Mouse (Mus musculus): ENCODE results near the gene Piezo1.

The Piezo1 gene

GRCm38 (mm10) chr8:122547815-122548214 is 3.3 kb downstream of the Piezo1 start:
- no peak for DNase-seq (ENCODE audit: extremely low read depth, low read depth, low spot score)

DNA sequence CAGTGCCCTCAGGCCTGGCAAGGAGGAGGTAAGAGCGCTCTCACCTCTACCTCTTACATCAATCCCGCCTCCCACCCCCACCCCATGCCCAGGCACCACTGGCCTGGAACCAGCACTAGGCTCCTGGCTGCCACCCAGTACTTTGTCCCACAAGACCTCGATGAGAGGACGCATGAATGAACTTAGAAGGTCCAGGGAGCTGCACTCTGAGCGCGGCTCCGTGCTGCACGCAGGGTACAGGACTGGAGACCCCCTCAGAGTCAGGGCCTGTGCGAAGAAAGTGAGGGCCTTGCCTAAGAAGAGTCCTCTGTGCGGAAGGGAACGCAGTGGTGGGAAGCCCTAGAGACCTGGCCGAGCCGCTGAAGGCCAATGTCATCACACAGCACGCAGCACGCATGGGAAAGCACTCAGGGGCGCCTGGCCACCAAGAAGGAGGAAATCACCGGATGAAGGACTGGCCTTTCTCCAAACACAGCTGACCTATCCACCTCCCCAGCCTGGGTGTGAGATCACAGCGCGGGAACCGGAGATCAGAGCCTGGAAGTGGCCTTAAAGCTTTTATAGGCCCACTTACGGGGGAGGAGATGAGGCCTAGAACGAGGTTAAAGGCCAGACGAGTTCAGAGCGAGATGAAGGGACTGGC is 4.2 kb downstream of the Piezo1 start:
- DNase-seq (ENCODE audit: extremely low read depth, low read depth, low spot score) = no peak

DNA sequence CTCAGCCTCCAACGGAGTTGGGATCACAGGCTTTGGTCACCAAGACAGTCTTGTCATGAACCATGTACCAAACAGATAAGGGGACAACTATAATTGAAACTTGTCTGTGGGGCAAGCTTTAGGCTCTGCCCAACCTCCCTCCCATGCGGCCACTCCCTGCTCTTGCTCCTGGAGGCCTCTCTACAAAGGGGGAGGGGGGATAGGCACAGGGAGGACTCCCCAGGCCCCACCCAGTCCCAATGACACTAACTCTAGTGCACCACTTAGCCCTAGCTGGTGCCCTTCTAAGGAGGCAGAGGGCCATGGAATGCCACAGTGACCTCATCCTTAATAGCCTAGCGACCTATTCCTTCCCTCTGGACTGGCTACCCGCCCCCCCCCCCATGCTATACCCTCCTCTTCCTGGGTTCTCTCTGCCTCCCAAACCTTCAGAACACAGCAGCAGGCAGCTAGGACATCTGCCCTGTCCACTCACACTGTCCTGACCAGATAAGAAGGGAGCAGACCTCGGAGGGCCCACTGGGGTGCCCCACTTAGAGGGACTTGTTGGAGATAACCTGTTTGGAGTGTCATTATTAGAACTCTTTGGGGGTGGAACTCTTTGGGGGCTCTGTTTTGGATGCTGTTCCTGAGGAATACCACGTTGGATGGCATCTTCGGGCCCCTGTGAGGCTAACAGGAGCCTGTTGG is 4.9 kb downstream of the Piezo1 start:
- DNase-seq (ENCODE audit: extremely low read depth, low read depth, low spot score) = no peak

GRCm38 (mm10) chr8:122544138-122544537 is 7.0 kb downstream of the Piezo1 start:
- no peak for DNase-seq (ENCODE audit: extremely low read depth, low read depth, low spot score)

GRCm38 (mm10) chr8:122538310-122539076 is 12.6 kb downstream of the Piezo1 start:
- peak; percentile 63 for DNase-seq (ENCODE audit: extremely low read depth, low read depth, low spot score)

DNA sequence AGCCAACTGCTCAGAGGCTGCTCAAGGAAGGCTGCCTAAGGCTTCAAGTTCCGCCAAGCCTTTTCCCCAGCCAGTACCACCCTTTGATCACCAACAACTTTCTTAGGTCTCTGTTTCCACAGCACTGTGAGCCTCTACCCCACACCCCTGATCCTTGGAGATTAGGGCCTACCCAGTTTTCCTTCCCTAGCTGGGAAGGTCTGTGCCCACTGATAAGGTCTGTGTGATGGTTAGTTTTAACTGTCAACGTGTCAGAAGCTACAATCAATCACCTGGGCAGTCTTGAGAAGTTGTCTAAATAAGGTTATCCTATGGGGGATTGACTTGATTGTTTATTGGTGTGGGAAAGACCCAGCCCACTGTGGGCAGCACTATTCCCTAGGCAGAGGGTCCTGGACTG is 13.3 kb downstream of the Piezo1 start:
- no peak for DNase-seq (ENCODE audit: extremely low read depth, low read depth, low spot score)

GRCm38 (mm10) chr8:122537033-122537432 is 14.1 kb downstream of the Piezo1 start:
- peak; percentile 54 for DNase-seq (ENCODE audit: extremely low read depth, low read depth, low spot score)

GRCm38 (mm10) chr8:122531312-122531711 is 19.8 kb downstream of the Piezo1 start:
- DNase-seq (ENCODE audit: extremely low read depth, low read depth, low spot score) = no peak

GRCm38 (mm10) chr8:122529159-122529558 is 22.0 kb downstream of the Piezo1 start:
- no peak for DNase-seq (ENCODE audit: extremely low read depth, low read depth, low spot score)

DNA sequence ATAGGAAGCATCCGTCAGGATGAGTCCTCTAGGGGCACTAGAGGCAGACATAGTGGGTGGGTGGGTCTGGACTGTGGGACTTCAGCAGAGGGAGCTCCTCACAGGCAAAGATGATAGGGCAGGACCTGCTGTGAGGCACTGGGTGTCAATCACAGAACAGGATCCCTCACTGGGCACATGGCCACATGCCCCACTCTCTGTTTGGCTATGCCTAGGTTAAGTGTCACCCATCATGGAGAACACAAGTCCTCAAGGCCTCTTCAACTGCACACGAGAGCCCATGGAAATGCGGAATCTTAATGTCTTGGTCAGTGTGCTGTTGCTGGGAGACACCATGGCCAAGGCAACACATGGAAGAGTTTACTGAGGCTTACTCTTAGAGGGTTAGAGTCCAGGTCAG is 23.2 kb downstream of the Piezo1 start:
- no peak for DNase-seq (ENCODE audit: extremely low read depth, low read depth, low spot score)

DNA sequence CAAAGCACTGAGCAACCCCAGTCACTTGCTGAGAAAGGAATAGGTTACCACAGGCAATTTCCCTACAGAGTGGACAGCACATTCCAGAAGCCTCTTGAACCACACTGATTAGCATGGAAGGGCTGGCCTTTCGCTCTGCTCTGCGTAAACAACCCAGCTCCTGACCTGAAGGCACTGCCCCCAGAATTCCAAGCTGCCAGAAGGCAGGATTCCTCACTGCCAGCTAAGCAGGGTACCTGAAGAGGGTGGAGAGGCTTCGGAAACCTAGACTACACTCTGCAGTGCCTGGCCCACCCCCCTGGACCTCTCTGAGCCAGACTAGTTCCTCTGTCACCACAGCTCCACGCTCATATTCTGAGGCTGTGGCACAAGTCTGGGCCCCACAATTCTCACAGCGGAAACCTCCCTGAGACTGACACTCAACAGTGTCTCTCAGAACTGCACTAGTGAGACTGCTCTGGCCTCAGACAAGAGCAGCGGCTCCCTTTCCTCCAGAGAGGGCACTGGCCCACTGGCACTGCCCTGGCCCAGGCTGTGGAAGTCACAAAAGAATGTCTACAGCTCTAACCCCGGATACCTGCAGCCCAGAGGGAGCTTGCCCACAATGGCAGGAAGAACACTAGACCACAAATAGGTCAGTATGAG is 24.5 kb downstream of the Piezo1 start:
- no peak for DNase-seq (ENCODE audit: extremely low read depth, low read depth, low spot score)

DNA sequence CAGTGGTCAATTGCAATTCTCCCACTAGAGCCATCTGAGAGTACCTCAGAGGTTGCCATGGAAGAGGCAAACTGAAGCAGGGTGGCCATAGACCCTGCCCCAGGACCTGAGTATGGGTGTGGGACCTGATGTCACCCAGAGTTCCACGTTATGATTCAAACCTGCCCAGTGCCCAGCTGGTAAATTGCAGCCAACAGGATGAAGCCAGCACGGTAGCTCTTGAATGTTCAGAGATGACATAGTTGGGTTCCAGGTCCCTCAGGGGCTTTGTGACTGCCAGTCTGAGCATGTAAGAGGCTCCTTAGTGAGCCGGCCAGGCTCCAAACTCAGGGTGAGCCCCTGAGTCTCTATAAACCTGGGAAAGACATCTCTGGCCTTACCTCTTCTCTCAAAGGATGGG is 25.0 kb downstream of the Piezo1 start:
- DNase-seq (ENCODE audit: extremely low read depth, low read depth, low spot score) = no peak

DNA sequence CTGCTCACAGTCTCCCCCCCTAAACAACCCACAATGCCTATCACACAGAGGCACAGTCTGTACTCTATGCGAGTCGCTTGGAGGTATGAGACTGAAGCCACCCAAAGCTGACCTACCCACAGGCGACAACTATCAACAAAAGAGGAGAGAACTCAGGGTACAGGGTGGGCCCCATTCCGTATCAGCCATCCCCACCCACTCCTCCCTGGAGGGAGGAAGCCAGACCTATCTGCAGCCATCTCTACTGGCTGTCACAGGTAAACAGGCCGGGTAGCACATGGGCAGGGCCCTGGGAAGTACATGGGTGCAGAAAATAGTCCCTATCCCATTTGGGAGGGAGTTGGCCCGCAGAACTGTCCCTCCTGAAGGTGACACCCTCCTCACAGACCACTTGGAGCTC is 26.1 kb downstream of the Piezo1 start:
- no peak for DNase-seq (ENCODE audit: extremely low read depth, low read depth, low spot score)

DNA sequence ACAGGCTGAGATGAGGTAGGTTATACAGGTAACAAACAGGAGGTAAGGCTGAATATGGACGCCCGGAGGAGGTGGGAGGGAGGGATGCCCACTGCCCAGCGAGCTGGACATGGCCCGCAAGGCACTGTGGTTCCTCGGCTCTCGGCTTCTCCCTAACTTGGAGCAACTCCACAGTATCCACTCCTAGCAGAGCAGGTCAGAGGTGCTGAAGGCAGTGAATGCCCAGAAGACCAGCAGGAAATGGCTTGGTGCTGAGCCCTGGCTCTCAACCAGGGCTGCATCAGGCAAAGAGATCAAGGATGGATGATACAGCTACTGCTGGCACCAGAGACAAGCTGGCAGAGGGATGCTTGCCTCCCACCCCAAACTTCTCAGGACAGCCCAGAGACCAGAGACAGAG is 26.6 kb downstream of the Piezo1 start:
- DNase-seq (ENCODE audit: extremely low read depth, low read depth, low spot score) = no peak

DNA sequence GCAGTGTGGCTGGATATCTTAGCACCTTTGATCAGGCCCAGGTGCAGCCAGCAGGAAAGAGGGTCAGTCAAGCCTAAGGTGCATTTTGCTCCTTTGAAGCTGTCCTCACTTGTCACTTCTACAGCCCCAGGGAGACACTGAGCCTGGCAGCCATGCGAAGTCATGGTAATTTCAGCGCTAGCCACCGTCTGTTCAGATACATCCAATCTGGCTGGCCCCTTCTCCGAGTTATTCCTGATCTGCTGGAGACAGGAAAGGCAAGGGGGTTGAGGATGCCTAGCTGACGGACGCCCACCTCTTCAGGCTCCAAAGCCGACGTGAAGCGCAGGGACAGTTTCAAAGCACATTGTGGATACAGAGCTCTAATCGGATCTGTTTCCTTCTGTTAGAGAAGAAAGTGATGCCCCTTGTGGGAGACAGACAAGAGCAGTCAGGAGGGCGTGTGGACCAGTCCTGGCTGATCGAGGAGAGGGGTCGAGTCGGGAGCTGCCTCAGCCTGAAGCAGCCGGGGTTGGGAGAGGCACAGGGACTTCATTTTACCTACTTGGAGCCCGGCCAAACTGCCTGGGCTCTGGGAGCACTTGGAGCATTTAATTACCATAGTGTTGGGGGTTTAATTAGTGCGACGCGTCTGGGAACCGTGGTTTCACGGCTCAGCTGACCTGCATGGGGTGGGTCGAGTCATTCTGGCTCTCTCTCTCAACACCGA is 27.3 kb downstream of the Piezo1 start:
- DNase-seq (ENCODE audit: extremely low read depth, low read depth, low spot score) = no peak

- DNase-seq (ENCODE audit: extremely low read depth, low read depth, low spot score) = no peak
Observed at GRCm38 (mm10) chr8:122522796-122523651, 28.1 kb downstream of the Piezo1 start.

DNA sequence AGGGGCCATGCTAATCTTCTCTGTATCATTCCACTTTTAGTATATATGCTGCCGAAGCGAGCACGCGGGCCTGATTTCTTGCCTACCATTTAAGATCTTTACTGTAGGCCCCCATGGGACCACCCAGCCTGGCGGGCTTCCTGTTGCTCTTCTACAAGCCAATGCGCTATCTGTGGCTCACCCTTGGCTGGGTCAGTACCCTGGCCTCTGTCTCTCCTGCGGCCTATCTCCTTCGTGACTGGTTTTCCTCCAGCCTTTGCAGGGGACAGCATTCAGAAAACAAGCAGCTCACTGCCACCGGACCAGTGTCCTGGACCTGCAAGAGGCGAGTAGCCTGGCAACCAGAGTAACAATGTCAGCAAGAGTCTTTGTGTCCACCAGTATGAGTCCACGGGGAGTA is 30.5 kb downstream of the Piezo1 start:
- DNase-seq (ENCODE audit: extremely low read depth, low read depth, low spot score) = no peak

- DNase-seq (ENCODE audit: extremely low read depth, low read depth, low spot score) = no peak
Observed at GRCm38 (mm10) chr8:122517541-122518190, 33.5 kb downstream of the Piezo1 start.

DNA sequence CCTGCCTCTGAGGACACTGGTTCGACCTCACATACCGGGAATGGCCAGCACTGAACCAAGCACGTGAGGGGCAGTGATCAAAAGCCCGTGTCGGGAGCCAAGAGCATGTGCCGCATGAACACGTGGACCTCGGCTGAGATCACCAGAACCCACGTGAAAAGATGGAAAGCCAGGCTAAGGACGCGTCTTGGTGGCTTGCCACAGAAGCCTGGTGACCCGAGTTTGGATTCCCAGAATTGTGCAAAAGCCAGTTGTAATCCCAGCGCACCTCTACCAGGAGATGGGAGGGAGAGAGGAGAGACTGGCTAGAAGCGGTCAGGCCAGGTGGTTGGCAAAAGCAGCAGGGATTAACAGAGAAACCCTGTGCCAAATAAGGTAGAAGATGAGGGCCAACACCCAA is 35.4 kb downstream of the Piezo1 start:
- peak; percentile 90 for DNase-seq (ENCODE audit: extremely low read depth, low read depth, low spot score)

- DNase-seq (ENCODE audit: extremely low read depth, low read depth, low spot score) = no peak
Observed at GRCm38 (mm10) chr8:122512392-122512791, 38.7 kb downstream of the Piezo1 start.
